Comparison of ENCODE assay signal across 8 mouse cellular contexts in the genomic region with DNA sequence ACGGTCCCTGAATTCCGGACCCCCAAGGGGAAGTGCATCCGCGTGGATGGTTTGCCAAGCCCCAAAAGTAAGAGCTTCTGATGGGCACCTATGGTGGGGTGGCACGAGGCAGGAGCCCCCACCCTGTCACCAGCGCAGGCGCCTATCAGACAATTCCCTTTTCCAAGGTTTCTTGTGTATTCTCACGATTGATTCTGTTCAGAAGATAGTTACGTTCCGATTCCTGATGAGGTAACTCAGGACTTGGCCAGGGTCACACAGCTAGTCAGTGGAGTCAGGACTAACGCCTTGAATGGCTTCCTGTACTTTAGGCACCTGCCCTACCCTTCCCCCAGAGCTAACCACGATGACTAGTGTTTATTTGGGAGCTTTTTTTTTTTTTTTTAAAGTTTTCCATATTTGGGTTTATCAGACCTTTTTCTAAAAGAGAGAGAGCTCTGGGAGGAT. TPM values are rescaled to one million over a fixed set of nuclear protein-coding genes. Genes with fewer than 3 reads are reported as not detected.
DNase-seq lines count a peak whose midpoint lies in the region; ATAC-seq and TF ChIP-seq lines count a peak whose summit lies in the region.

No protein-coding gene starts in this region.

- H3K4me3 ChIP-seq in kidney, embryonic 14.5 days (ENCODE audit: low read length): no peak overlapping the region
- H3K4me3 ChIP-seq in E14TG2a.4 (replicated peaks; ENCODE audit: low read length) (peak overlapping the region; percentile 91), myocyte (no peak overlapping the region)
- no peak overlapping the region for H3K4me3 ChIP-seq in forebrain, embryonic 13.5 days

- TF ChIP-seq POLR2A in myocyte (IDR thresholded peaks at IDR 0.05; ENCODE audit: insufficient read length, low read depth): no peak

- H3K9me3 ChIP-seq in kidney, embryonic 14.5 days (ENCODE audit: control insufficient read depth, low read length): no peaks in the 10 kb centered on the region
- no peaks in the 10 kb centered on the region for H3K9me3 ChIP-seq in E14TG2a.4 (ENCODE audit: low read length)
- H3K9me3 ChIP-seq in forebrain, embryonic 13.5 days (replicated peaks): no peaks in the 10 kb centered on the region

- H3K27me3 ChIP-seq in kidney, embryonic 14.5 days (ENCODE audit: control insufficient read depth, insufficient read depth, low read length): no peaks in the 10 kb centered on the region
- H3K27me3 ChIP-seq in E14TG2a.4 (ENCODE audit: insufficient read depth, low read length) (no peaks in the 10 kb centered on the region), myocyte (ENCODE audit: control insufficient read depth, insufficient read depth, insufficient read length) (no peaks in the 10 kb centered on the region)
- H3K27me3 ChIP-seq in forebrain, embryonic 13.5 days: no peaks in the 10 kb centered on the region

- H3K4me1 ChIP-seq in kidney, embryonic 14.5 days (ENCODE audit: control insufficient read depth, insufficient read depth, low read length): peaks cover 40% of the 10 kb centered on the region
- H3K4me1 ChIP-seq in E14TG2a.4 (replicated peaks; ENCODE audit: low read depth, low read length): peaks cover 80% of the 10 kb centered on the region
- peaks cover 63% of the 10 kb centered on the region for H3K4me1 ChIP-seq in forebrain, embryonic 13.5 days

- no peaks in the 10 kb centered on the region for H3K36me3 ChIP-seq in kidney, embryonic 14.5 days (ENCODE audit: control insufficient read depth, insufficient read depth, low read length)
- peaks cover 29% of the 10 kb centered on the region for H3K36me3 ChIP-seq in E14TG2a.4 (ENCODE audit: insufficient read depth, low read length)
- peaks cover 3% of the 10 kb centered on the region; the same call in 1 of the 2 replicates for H3K36me3 ChIP-seq in forebrain, embryonic 13.5 days (ENCODE audit: poor library complexity, severe bottlenecking)
- peaks cover 22% of the 10 kb centered on the region for H3K36me3 ChIP-seq in myocyte (ENCODE audit: control insufficient read depth, insufficient read depth)

- no peak for TF ChIP-seq CTCF in E14TG2a.4 (conservative IDR thresholded peaks at IDR 0.05; ENCODE audit: low read length)

- H3K9ac ChIP-seq in kidney, embryonic 14.5 days (ENCODE audit: low read depth, low read length): no peak overlapping the region
- H3K9ac ChIP-seq in forebrain, embryonic 13.5 days: 0 out of 2 replicates have a peak overlapping the region, but pooled peaks have one; percentile 13

- DNase-seq in kidney, postnatal 25 days: no peak
- no peak for DNase-seq in right cerebral cortex, postnatal 25 days
- DNase-seq in ovary, postnatal 14 days (ENCODE audit: low spot score): no peak

- H3K79me2 ChIP-seq in myocyte (ENCODE audit: control insufficient read depth, insufficient read depth): peaks cover 77% of the 10 kb centered on the region

- no peak overlapping the region for H3K4me2 ChIP-seq in kidney, embryonic 14.5 days (replicated peaks; ENCODE audit: low read depth, low read length)
- H3K4me2 ChIP-seq in forebrain, embryonic 13.5 days: no peak overlapping the region
- H3K4me2 ChIP-seq in myocyte (ENCODE audit: low read depth): peak overlapping the region; percentile 98

- no peak for ATAC-seq in kidney, embryonic 14.5 days (ENCODE audit: low FRiP score, low TSS enrichment)
- ATAC-seq in forebrain, embryonic 13.5 days: no peak
- no peak for ATAC-seq in monocyte, adult 5-6 weeks (replicated peaks; ENCODE audit: insufficient number of reproducible peaks, low FRiP score, low TSS enrichment, poor library complexity, severe bottlenecking)

- 85% methylated on average over 12 of the region's 12 CpGs for WGBS in kidney, embryonic 14.5 days
- 87% methylated on average over 12 of the region's 12 CpGs for whole genome bisulfite sequencing in forebrain, embryonic 13.5 days

- H3ac ChIP-seq in myocyte (ENCODE audit: control insufficient read depth, insufficient read length): no peak overlapping the region

- H3K27ac ChIP-seq in kidney, embryonic 14.5 days (ENCODE audit: low read depth, low read length): peak overlapping the region; percentile 47; the same call in 1 of the 2 replicates
- peak overlapping the region; percentile 75; the same call in 1 of the 2 replicates for H3K27ac ChIP-seq in forebrain, embryonic 13.5 days

TF ChIP-seq in myocyte, 11 proteins besides CTCF, POLR2A, EP300 and RAD21:
- TF ChIP-seq E2F4 (IDR thresholded peaks at IDR 0.05; ENCODE audit: insufficient read depth) (no peak), POLR2AphosphoS2 (IDR thresholded peaks at IDR 0.05; ENCODE audit: insufficient read length, low read depth) (no peak), MYOD1 (IDR thresholded peaks at IDR 0.05; ENCODE audit: control insufficient read depth in 1 of 3, insufficient read length in 2 of 3, low read depth in 2 of 3) (no peak), SRF (IDR thresholded peaks at IDR 0.05; ENCODE audit: control insufficient read depth, insufficient read length, low read depth) (no peak), CEBPB (IDR thresholded peaks at IDR 0.05; ENCODE audit: insufficient read depth, poor library complexity, severe bottlenecking) (no peak), MYOG (IDR thresholded peaks at IDR 0.05; ENCODE audit: control insufficient read depth in 1 of 3, insufficient read depth in 1 of 3, insufficient read length in 2 of 3, low read depth in 2 of 3) (no peak), TCF3 (IDR thresholded peaks at IDR 0.05; ENCODE audit: insufficient read length, low read depth) (no peak), REST (IDR thresholded peaks at IDR 0.05; ENCODE audit: insufficient read depth, insufficient read length) (no peak), TCF12 (IDR thresholded peaks at IDR 0.05; ENCODE audit: insufficient read depth, poor library complexity, severe bottlenecking) (no peak), USF1 (IDR thresholded peaks at IDR 0.05; ENCODE audit: low read depth) (no peak), MAX (IDR thresholded peaks at IDR 0.05; ENCODE audit: low read depth) (no peak)

RNA-seq across cellular contexts. Expression of a gene that starts 6.3 kb away (rescaled TPM):
- polyA plus RNA-seq in kidney, embryonic 14.5 days (2014; fragmentation: Nextera tagmentation; extraction: Ambion mirVana): 5.7 and 6.0 TPM in 2 replicates
- 9.7 and 11.3 TPM in 2 replicates for polyA plus RNA-seq in forebrain, embryonic 13.5 days (2015; fragmentation: Nextera tagmentation; extraction: Ambion mirVana)
- 56.3 TPM for polyA plus RNA-seq in myocyte (2012; fragmentation: generic; extraction: Trizol)
- total RNA-seq in monocyte, adult 5-6 weeks (2017): 18.1 to 19.7 TPM (median 18.4 TPM) in 3 replicates

RNA-seq across cellular contexts. Expression of a gene that starts 27.7 kb away (rescaled TPM):
- polyA plus RNA-seq in kidney, embryonic 14.5 days (2014; fragmentation: Nextera tagmentation; extraction: Ambion mirVana): 2.0 and 3.0 TPM in 2 replicates
- polyA plus RNA-seq in forebrain, embryonic 13.5 days (2015; fragmentation: Nextera tagmentation; extraction: Ambion mirVana): 2.9 and 3.9 TPM in 2 replicates
- 3.9 TPM for polyA plus RNA-seq in myocyte (2012; fragmentation: generic; extraction: Trizol)
- total RNA-seq in monocyte, adult 5-6 weeks (2017): not detected in 3 replicates

RNA-seq across cellular contexts. Expression of a gene that starts 35.2 kb away (rescaled TPM):
- 848 and 979 TPM in 2 replicates for polyA plus RNA-seq in kidney, embryonic 14.5 days (2014; fragmentation: Nextera tagmentation; extraction: Ambion mirVana)
- 90.9 and 119 TPM in 2 replicates for polyA plus RNA-seq in forebrain, embryonic 13.5 days (2015; fragmentation: Nextera tagmentation; extraction: Ambion mirVana)
- 15.2 TPM for polyA plus RNA-seq in myocyte (2012; fragmentation: generic; extraction: Trizol)
- total RNA-seq in monocyte, adult 5-6 weeks (2017): 4.9 to 16.7 TPM (median 8.5 TPM) in 3 replicates
